Mouse (Mus musculus) C2C12 (cell line): Measurements from ENCODE around the gene AB124611. TPM values are rescaled to one million over a fixed set of nuclear protein-coding genes. Genes with fewer than 3 reads are reported as not detected.

Experiments
- H3K27me3 ChIP-seq: one replicate; pipeline ENCODE4 v1.6.1; 2011; ENCODE audit not compliant: control insufficient read depth, insufficient read depth, insufficient read length
- H3K36me3 ChIP-seq: one replicate; pipeline ENCODE4 v1.6.1; 2011; ENCODE audit not compliant: control insufficient read depth, insufficient read depth
- H3K4me3 ChIP-seq: one replicate; pipeline ENCODE4 v1.5.1; 2011; ENCODE audit warnings: mild to moderate bottlenecking, control low read depth; ENCODE audit not compliant: poor library complexity, insufficient read depth, severe bottlenecking
- H3K79me2 ChIP-seq: one replicate; pipeline ENCODE4 v1.6.1; 2011; ENCODE audit not compliant: control insufficient read depth, insufficient read depth
- H3K79me3 ChIP-seq: one replicate; pipeline ENCODE4 v1.6.1; 2011; ENCODE audit warnings: low read depth, control low read depth
- H3ac ChIP-seq: one replicate; pipeline ENCODE3; 2011; ENCODE audit warnings: low read depth; ENCODE audit not compliant: control insufficient read depth, insufficient read length
- CEBPB ChIP-seq: IDR thresholded peaks from one replicate; pipeline ENCODE4 v1.6.1; 2011; ENCODE audit warnings: low read depth, mild to moderate bottlenecking, control low read depth, moderate library complexity
- CTCF ChIP-seq: IDR thresholded peaks from one replicate; pipeline ENCODE4 v1.5.1; 2011; ENCODE audit not compliant: control insufficient read depth, insufficient read depth, insufficient read length
- FOSL1 ChIP-seq: IDR thresholded peaks from one replicate; pipeline ENCODE4 v1.8.0; 2011; ENCODE audit warnings: mild to moderate bottlenecking, low read length; ENCODE audit not compliant: poor library complexity, insufficient read depth, severe bottlenecking
- MAX ChIP-seq: IDR thresholded peaks from one replicate; pipeline ENCODE4 v1.6.1; 2011; ENCODE audit warnings: mild to moderate bottlenecking, control low read depth
- MYOD1 ChIP-seq: IDR thresholded peaks from one replicate; pipeline ENCODE4 v1.6.1; 2011; ENCODE audit warnings: low read depth; ENCODE audit not compliant: control insufficient read depth, insufficient read length
- MYOG ChIP-seq: IDR thresholded peaks from one replicate; pipeline ENCODE4 v1.6.1; 2011; ENCODE audit not compliant: control insufficient read depth, insufficient read length; ENCODE audit errors: extremely low read depth
- USF1 ChIP-seq: IDR thresholded peaks from one replicate; pipeline ENCODE4 v1.6.1; 2011; ENCODE audit warnings: low read depth, mild to moderate bottlenecking, control low read depth, moderate library complexity
- polyA plus RNA-seq: library from polyadenylated mRNA; unstranded; fragments of >200 nt; fragmentation: generic; extraction: Trizol; gene quantifications from one replicate; pipeline ENCODE4 v1.2.1, GENCODE M21; 2012; ENCODE audit warnings: missing spikeins

AB124611 gene
- polyA plus RNA-seq, 1 experiment = 0.19 TPM

DNA sequence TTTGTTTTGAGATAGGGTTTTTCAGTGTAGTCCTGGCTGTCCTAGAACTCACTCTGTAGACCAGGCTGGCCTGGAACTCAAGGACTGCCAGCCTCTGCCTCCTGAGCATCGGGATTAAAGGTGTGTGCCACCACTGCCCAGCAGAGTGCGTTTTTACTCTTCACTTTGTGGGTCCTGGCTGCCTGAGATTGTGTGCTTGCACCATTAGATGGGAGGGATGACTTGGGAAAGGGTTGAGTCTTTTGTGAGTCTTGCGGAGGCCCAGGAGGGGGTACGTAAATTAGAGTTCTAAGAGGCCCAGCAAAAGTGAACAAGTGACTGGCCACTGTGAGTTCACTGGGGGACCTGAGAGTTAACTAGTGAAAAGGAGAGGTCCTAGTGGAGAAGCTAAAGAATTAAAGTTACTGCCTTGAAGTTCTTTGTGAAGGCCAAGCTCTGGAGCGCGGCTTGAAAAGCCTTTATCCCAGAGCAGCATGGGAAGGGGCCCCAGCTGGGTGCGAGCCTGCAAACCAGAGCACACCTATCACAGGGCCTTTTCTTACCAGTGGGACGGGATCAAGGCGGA is 19.5 kb downstream of the AB124611 start:
- H3K79me2 ChIP-seq = peaks cover 33% of the 10 kb centered on the region
- no peaks in the 10 kb centered on the region for H3K27me3 ChIP-seq
- H3K36me3 ChIP-seq = peaks cover 14% of the 10 kb centered on the region
- TF ChIP-seq USF1 = no peak
- TF ChIP-seq CTCF = no peak
- no peak for TF ChIP-seq CEBPB
- H3K4me3 ChIP-seq = peak overlapping the region; percentile 31
- H3K79me3 ChIP-seq = peaks cover 27% of the 10 kb centered on the region
- H3ac ChIP-seq = peak overlapping the region; percentile 27

DNA sequence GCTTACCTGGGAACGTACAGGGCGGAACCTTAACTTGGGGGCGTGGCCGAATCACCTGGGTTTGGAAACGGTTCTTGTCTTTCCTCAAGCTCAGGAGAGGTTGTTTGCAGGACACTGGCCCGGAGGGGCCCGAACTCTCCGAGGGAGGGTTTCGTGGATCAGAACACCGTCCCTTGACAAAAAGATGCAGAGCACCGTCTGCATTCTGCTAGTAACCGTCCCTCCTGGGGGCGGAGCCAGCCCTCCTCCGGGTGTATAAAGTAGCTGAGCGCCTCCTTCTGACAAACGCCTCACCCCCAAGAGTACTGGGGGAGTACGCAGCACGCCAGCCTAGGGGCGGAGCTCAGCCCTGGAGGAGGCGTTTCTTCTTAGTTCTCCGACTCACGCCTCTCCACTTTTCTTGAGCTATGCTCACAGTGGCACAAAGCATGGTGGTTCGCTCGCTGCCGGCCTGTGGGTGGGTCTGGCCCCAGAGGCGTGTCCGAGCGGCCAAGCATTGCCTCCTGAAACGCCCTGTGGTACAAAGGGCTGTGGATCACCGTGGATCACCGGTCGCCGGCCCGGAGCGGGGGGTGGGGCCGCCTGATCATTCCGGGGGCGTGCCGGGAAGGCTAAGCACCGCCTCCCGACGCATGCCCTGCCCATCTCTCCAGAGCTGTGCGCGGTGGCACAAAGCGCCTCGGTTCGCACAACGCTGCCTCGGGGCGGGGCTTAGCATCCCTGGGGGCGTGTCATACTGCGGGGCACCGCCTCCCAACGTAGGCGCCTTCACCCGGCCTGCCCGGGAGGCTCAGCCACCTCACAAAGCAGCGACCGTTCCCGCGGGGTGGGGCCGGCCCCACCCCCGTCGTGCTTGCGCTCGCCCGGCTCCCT is 20.2 kb downstream of the AB124611 start:
- peak overlapping the region; percentile 40 for H3ac ChIP-seq
- TF ChIP-seq MYOD1 (no peak), CTCF (no peak), CEBPB (no peak), MAX (peak; percentile 57)
- H3K27me3 ChIP-seq = no peaks in the 10 kb centered on the region
- peaks cover 40% of the 10 kb centered on the region for H3K79me2 ChIP-seq
- peak overlapping the region; percentile 31 for H3K4me3 ChIP-seq
- H3K36me3 ChIP-seq = peaks cover 21% of the 10 kb centered on the region
- peaks cover 34% of the 10 kb centered on the region for H3K79me3 ChIP-seq

DNA sequence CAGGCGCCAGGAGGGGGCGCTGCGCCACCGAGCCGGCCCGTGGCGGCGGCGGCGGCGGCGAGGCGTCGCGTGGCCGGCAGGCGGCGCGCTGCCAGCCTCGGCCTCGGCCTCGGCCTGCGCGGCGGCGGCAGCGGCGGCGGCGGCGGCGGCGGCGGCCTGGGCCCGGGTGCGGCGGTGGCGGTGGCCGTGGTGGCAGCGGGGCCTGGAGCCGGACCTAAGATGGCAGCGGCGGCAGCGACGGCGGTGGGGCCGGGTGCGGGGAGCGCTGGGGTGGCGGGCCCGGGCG is 20.8 kb downstream of the AB124611 start, which contains the start of gene Carm1:
Gene Carm1 (plus strand): TSS at position 106 of the 286 bp plus-strand sequence.
- no peaks in the 10 kb centered on the region for H3K27me3 ChIP-seq
- H3ac ChIP-seq = peak within 1 kb of the TSS; percentile 96
- H3K4me3 ChIP-seq = peak within 1 kb of the TSS; percentile 55
- H3K79me3 ChIP-seq = peaks cover 40% of the 10 kb centered on the region
- TF ChIP-seq MYOD1 = no peak
- peak; percentile 99 for TF ChIP-seq CTCF
- H3K79me2 ChIP-seq = peaks cover 46% of the 10 kb centered on the region
- H3K36me3 ChIP-seq = peaks cover 22% of the 10 kb centered on the region

GRCm38 (mm10) chr9:21547075-21547941 is 21.3 kb downstream of the AB124611 start:
- TF ChIP-seq CTCF (peak; percentile 38), FOSL1 (no peak), MAX (peak; percentile 30)
- peaks cover 22% of the 10 kb centered on the region for H3K36me3 ChIP-seq

DNA sequence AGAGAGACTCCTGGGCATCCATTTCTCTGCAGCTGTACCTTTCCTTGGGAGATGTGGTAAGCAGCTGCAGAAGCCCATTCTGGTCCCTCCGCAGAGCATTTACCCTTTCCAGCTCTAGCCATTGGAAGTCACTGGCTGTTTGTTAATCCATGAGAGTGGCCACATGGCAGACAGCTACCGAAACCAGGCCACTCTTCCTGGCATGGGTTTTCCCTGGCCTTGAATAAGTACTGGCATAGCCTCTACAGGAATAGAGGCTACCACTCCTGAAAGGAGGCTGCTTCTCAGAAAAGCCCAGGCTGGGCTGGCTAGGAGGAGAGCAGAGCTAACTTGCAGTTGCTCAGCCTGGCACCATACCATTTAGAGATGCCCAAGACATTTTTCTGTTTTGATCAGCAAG is 25.1 kb downstream of the AB124611 start:
- Histone ChIP-seq H3K27me3 (no peaks in the 10 kb centered on the region), H3ac (no peak overlapping the region), H3K36me3 (peaks cover 32% of the 10 kb centered on the region), H3K79me2 (peaks cover 89% of the 10 kb centered on the region), H3K79me3 (peaks cover 68% of the 10 kb centered on the region), H3K4me3 (no peak overlapping the region)
- TF ChIP-seq MYOD1 (no peak), MAX (no peak), MYOG (no peak), FOSL1 (no peak), USF1 (no peak), CEBPB (no peak), CTCF (no peak)

More at GRCm38 (mm10) chr9:21547075-21547941, 21.3 kb downstream of the AB124611 start:
- Histone ChIP-seq H3K27me3 (no peaks in the 10 kb centered on the region), H3K79me2 (peaks cover 52% of the 10 kb centered on the region), H3ac (peak overlapping the region; percentile 96), H3K4me3 (peak overlapping the region; percentile 55), H3K79me3 (peaks cover 45% of the 10 kb centered on the region)
